Mouse (Mus musculus): ENCODE data around the gene Irf2.

- no peak for TF ChIP-seq FLI1 (IDR thresholded peaks at IDR 0.05; ENCODE audit: low read length)
- no peak for TF ChIP-seq GATA1 (IDR thresholded peaks at IDR 0.05; ENCODE audit: borderline replicate concordance, low read length)
Measured at GRCm38 (mm10) chr8:46852377-46852776, 112.8 kb downstream of the Irf2 start.
